Mouse (Mus musculus) embryo, embryonic 10 days (tissue): ENCODE results near the gene BC003965.

Source experiments
- DNase-seq: peaks from one replicate; pipeline ENCODE4 v3.0.0-alpha.2; 2015; ENCODE audit warnings: low spot score

Gene BC003965

DNA sequence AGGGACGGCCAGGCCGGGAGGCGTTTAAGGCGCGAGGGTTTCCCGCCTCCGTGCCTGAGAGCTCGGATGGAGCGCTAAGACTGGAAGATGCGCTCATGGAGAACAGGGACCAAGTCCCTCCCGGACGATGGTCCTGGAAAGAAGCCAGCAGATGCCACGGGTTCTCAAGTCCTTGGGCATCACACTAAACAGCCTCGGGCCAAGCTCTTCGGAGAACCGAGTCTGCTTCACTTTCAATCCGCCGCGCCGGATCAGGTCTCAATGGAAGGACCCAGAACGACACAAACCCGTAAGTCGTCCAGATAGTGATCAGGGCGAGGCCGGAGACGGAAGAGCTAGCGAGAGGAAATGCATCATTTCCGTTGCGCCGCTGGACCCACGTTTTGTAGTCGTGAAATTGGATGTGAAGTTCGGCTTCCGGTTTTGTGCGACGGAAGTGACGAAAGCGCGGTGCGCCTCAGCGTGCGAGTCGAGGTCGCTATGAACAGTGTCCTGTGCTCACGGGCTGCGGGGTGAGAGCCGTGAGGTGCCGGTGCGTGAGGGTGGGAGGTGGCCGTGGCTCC lies at the start of gene BC003965:
BC003965 (plus strand) TSS at position 426 of the 563 bp plus-strand sequence.
- peak; percentile 100 for DNase-seq

DNA sequence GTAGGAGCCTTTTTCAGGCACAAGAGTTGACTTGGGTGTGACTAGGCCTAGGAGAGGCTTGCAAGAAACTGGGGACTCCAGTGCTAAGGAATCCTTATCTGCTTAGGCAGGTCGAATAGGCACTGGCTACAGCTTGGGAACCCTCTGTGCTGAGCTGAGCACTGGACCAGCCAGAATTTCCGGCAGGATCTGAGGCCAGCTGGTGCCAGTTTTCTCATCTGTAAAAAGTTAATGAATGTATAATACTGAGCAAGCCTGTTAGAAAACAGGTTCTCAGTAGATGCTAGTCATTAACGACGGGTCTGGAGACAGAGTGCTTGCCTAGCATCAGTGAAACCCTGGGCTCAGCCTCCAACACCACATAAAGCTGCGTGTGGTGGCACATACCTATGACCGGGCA lies 48.7 kb upstream of the BC003965 start:
- DNase-seq: no peak

DNA sequence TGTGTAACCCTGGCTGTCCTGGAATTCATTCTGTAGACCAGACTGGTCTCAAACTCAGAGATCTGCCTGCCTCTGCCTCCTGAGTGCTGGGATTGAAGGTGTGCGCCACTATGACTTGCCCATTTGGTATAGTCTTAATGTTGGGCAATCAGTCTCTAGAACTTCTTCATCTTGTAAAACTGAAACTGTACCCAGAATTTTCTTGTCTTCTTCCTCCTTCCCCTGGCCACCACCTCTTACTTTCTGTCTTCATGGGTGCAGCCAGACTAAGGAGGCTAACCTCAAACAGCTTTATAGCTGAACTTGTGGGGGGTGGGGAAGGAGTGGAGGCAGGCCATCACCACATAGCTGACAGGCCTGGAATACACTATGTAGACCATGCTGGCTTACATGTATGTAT lies 45.6 kb upstream of the BC003965 start:
- DNase-seq: no peak

DNA sequence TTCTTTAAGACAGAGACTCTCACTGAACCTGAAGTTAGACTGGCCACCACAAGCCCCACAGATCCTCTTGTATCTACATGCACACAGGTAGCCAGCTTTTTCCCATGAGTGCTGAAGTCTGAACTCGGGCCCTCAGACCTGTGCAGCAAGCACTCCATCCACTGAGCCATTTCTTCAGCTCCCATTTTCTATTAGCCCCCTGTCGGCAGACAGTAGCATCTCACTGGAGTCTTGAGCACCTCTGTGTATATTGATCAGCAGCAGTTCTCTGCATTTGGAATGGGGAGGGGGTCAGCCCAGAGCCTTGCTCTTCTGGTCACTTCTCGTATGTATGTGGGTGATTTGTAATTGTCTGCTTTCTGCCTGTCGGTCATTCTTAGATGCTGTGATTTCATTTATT lies 44.4 kb upstream of the BC003965 start:
- DNase-seq: peak; percentile 28

DNA sequence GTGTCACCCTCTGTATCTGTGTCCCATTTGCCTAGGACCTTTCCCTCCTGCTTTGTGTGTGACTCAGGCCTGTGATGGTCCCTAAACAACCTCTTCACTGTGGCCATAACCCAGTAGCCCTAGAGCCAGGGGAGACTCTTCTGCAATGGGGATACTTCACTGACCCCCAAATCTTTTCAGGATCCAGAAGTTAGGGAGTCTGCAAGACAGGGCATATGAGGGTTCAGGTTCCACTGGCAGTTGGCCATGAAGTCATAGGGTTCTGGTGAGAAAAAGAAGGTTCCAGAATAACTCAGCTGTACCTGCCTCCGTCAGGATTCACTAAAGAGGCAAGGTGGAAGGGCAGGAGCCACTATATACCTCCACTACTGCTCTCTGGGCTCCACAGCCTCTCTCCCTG lies 22.2 kb upstream of the BC003965 start, which contains the start of gene Ccdc154:
Ccdc154 (plus strand) TSS at position 301 of the 400 bp plus-strand sequence.
- DNase-seq: no peak

DNA sequence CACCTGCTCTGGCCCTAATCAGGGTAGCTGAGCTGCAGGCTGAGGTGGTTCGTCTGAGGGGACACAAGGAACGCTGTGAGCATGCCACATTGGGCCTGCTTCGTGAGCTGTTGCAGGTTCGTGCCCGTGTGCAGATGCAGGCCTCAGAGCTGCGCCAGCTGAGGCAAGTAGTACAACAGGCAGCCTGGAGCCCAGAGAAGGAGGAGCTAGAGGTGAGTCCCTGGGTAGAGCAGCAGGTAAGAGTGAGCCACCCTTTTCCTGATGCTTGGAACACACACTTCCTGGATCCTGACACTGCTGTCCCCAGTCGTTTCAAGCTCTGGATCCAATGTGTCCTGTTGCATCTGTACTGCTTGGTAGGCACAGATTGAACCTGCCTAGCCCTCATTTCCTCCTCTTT lies 21.0 kb upstream of the BC003965 start:
- no peak for DNase-seq

DNA sequence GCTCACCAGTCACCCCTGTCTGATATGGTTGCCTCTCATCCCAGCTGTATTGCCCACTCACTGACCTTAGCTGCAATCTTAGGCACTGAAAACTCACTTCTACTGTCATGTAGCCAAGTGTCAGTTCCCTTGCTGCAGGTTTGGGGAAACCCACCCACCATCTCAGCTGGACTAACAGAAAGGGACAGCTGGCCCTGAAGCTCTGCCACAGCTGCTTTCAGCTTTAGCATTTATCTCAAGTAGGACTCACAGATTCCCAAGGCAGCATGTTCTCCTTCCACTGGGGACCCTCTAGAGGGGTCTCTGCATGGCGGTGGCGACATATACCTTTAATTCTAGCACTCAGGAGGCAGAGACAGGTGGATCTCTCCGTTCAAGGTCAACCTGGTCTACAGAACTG lies 19.6 kb upstream of the BC003965 start:
- DNase-seq: no peak

DNA sequence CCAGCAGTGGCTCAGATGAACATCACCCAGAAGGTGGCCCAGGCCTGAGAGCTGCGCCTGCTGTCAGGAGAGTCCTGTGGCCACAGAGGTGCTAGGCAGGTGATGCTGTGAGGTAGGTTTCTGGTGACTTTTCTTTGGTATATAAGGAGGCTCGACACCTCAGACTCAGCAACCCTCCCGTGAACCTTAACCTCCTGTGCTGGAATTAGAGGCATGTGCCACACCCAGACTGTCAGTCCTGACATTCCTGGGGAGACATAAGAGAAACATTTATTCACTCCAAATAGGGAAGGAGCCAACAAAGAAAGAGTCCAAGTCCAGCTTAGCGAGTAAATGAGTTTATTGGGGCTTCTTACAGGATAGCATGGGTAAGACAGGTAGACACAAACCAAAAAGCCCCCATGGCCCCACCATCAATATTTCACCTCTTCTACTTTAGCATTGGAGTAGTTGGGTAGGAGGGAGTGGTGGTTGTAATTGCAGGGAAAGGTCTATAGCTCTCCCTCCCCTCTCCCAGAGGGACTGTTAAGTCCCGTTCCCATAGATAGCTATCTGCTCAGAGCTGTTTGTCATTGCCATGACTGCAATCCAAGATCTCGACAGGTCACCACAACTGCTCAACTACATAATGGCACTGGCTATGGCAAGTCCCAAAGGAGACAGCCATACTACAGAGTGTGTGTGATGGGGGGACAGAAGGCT lies 18.2 kb upstream of the BC003965 start:
- DNase-seq: no peak

DNA sequence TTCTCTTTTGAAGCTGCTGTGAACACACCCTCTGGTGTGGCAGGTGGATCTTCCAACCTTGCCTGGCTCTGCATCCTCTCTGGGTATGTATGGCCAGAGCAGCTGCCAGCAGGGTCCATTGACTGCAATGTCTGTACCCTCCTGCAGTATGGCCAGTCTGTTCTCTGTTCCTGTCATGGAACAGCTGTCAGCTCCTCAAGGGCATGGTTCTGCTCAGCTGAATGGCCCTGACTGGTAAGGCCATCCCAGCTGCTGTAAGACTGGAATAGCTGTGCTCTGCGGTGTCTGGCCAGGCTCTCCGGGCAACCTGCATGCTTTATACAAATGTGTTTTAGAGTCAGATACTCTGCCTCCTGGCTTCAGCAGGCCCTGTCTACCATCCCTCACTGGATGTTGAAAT lies 14.6 kb upstream of the BC003965 start:
- no peak for DNase-seq

DNA sequence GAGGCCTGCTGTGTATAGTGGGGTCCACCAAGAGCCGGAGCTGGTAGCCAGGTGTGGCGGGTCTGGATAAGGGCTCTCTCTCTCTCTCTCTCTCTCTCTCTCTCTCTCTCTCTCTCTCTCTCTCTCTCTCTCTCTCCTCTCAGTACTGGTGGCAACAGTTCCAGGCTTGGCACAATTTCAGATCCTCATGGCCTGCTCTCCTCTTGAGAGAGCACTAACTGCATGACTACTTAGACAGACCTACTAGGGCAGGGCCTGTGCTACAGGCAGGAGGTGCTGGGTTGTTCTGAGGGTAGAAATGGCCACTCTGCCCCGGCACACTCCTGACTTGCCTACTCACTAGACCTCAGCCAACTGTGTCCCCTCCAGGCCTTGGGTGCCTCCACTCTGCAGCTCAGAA lies 11.8 kb upstream of the BC003965 start:
- no peak for DNase-seq

DNA sequence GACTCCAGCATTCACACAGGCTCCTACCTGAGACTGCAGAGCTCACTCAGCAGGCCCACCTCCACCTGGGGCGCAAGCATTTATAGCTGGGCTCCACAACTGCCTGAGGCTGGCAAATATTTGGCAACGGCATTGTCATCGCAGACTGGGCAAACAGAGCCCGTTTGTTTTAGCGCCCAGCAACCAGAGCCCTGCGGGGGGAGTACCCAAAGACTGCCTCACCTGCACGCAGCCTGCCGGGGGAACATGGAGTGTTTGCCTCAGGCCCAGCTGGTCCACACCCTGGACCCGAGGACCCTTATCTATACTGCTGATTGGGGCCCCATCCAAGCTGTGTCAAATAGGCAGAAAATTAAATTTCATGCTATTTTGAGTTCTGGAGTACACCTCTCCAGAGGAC lies 8.9 kb upstream of the BC003965 start, which contains the start of gene Gm38655:
Gm38655 (minus strand) TSS at position 61 of the 400 bp plus-strand sequence.
- no peak for DNase-seq

DNA sequence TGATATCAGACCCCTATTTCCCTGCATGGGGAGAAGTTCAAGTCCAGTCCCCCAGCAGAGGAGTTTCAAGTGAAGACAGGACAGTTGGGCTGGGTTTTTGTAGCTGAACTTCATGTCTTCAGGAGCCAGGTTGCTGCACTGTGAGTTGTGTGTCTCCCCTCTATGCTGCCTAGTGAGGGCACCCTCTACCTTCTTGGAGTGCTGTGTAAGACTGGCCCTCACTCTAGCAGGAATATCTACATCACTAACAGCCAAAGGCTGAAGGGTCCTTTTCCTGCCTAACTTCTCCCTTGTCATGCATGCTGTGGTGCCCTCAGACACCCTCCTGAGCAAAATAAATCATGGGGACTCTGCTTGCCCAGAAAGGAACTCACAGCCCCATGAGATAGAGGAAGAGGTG lies 1.1 kb upstream of the BC003965 start:
- DNase-seq: peak; percentile 16

DNA sequence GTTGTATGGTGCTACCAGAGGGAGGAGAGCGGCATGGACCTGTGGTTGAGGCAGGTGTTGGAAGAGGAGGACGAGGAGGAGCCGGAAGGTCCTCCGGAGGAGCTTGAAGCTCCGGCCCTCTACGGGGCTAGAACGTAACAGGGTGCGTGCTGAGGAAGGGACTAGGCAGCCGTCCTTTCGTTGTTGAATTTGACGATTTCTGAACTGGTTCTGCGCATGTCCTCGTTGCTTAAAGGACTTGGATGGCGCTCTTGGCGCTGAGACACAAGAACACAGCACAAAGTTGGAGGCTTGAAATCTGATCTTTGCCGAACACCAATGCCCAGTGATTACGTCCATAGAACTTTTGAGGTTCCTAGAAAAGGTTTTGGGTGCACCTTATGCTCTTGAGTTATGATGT lies 607 bp downstream of the BC003965 start:
- no peak for DNase-seq

DNA sequence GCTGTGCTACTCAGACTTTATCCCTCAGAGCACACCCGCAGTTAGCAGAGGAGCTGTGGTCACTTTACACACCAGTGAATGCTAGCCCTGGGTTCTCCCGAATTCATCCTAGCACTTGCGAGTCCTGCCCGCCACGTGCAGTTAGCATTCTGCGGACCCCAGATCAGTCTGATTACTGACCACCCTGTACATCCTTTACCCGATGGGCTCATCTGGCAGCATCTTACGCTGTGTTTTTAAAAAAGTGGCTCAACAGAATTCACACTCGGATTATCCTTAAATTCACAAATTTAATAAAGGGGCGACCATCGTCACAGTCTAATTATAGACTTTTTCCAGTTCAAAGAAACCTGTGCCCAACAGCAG lies 3.4 kb downstream of the BC003965 start:
- DNase-seq: peak; percentile 32

DNA sequence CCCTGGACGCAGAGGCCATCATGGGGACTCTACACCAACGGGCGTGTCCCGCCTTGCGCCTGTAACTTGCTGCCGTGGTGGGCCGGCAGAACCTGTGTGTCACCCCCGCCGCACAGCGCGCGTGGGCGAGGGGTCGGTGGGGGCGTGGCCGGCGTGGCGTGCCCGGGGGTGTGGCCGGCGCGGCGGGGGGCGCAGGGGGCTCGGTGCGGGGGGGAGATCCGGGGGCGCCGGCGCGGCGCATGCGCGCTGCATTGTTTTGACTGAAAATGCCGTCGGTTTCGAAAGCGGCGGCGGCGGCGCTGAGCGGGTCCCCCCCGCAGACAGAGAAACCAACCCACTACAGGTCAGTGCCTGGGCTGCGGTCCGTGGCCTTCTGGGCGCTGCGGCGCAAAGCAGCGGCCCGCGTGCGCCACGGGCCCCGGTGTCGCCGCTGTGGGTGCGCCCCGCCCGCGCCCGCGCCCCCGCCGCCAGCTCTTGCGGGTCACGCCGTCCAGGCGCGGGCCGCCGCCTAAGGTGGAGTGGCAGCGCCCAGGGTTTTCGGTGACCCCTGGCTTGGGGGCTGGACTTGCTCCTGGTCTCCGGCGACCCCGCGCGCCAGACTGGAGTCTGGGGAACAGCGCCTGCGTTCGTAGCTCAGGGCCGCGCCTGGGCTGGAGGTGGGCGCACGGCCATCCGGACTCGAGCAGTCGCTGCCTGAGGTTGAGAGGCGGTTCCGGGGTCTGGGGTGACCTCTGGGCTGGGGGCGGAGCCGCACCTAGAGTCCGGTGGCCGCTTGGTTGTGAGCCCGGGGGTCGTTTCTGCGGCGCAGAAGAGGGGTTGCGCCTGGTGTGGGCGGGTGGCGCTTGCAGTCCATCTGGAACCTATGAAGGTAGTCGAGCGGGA lies 4.0 kb downstream of the BC003965 start, which contains the start of gene Unkl:
Unkl (plus strand) TSS at position 248 of the 882 bp plus-strand sequence.
- peak; percentile 73 for DNase-seq

DNA sequence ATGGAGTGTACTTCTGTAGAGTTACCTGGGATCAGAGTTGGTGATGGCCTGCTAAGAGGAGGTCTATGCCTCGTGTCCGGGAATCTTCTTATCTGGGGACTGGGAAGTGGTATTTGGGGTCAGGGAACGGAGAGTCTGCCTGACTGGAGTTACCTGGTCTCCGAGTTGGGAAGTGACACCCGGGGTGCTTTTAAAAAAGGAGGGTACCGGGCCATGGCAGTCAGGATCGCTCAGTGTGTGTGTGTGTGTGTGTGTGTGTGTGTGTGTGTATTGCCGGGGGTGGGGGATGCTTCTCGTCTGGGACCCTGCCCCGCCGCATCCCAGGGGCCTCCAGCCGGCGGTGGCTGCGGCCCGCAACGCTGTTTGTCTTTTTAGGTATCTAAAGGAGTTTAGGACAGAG lies 4.7 kb downstream of the BC003965 start:
- no peak for DNase-seq

DNA sequence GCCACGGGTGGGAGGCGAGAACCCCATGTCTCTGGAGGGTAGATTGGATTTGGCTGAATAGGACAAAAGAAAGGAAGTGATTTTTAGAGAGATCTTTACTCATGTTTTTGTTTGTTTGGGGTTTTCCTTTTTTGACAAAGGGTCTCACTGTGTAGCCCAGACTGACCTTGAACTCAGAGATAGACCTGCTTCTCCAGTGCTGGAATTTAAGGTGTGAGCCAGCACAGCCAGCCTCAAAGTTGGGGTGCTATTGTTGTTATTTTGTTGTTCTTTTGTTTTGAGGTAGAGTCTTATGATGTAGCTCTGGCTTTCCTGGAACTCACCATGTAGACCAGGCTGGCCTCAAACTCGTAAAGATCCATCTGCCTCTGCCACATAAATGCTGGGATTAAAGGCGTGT lies 18.0 kb downstream of the BC003965 start:
- no peak for DNase-seq

DNA sequence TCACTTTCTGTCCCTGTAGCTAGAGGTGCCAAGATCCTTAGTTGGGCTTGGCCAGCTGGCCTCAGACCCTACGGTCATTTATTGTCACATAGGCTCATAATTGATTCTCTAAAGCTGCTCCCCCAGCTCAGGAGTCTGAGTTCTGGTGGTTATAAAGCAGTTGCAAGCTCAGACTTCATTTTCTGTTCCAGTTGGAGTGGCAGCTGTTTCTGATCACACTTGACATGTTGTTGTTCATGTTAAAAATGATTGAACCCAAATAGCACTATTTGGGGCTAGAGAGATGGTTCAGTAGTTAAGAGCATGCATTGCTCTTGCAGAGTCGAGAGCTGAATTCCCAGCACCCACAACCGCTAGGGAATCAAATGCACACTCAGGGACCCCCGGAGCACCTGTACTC lies 25.7 kb downstream of the BC003965 start:
- no peak for DNase-seq

DNA sequence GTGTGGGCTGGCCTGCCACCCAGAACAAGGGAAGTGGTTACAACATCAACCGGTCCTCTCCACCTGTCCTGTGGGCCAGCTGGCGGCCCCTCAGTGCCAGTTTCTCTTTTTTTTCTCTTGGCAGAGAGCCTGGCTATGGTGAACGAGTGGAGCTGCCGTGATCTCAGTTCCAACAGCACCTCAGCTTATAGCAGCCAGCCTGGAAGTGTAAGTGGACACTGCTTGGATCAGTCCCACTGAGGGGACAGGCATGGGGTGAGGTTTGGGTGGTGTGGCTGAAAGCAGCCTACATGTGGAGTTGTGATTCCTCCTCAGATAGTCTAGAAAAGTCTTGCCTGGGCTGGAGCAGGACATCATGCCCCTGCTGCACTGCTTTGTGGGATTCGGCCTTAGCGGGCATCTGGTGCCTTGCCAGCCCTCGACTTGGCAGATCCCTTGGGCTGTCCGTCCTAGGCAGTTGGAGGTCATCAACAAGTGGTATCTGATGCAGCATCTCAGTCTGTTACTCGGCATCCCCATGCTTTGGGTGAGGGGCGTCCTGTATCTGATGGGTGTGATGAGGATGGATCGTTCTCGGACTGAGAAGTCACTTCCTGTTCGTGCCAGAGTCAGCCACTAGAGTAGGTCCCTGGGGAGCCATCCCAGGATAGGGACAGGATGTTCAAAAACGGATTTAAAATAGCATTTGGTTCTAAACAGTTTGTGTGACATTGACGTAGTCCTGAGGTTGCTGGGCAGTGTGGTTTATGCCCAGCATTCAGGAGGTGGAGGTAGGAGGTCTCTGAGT lies 26.5 kb downstream of the BC003965 start:
- no peak for DNase-seq

DNA sequence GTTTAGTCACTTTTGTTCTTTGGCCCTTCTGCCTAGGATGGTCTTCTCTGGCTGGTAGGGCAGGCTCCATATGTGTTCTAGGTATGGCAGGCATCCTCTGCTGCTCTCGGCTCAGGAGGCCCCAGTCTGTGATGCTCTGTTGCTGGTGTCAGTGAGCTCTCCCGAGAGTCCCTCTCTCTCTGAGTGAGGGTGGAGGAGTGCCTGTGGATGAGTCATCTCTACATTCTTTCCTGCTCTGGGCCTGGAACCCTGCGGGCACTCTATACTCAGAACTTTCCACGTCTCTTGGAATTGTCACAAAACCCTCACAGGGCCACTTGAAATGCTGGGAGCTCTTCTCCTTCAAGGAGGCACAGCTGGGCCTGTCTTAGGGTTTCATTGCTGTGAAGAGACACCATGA lies 27.4 kb downstream of the BC003965 start:
- no peak for DNase-seq

DNA sequence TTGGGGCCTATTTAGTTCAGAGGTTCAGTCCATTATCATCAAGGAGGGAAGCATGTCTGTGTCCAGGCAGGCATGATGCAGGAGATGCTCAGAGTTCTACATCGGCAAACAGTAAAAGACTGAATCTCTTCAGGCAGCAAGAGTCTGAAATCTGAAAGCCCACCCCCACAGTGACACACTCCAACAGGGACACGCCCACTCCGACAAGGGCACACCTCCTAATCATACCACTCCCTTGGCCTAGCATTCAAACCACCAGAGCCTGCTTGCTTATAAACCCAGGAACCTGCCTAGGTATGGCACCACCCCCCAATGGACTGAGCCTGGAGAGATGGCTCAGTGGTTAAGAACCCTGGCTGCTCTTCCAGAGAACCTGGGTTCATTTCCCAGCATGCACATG lies 31.1 kb downstream of the BC003965 start:
- DNase-seq: no peak

DNA sequence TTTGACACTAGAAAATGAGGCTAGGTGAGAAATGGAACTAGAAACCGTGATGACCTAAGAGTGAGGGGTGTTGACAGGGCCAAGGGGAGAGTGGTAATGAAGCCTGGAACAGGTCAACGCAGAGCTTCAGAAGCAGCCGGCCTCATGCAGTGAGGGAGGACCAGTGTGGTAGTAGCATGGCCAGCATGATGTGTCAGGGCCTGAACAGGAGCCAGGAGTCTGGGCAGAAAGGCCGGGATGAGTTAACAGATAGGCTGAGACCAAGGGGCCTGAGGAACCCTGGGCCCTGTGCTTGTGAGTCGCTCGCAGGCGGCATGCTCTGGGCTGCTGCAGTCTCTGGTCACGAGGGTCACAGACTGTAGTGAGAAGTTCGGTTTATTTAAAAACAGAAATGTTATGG lies 34.6 kb downstream of the BC003965 start:
- no peak for DNase-seq
